Mouse (Mus musculus) B cell, adult 2 months (primary cell): ENCODE data around the gene Nmt1.

ENCODE experiments used
- DNase-seq, 2 experiments: peaks; one replicate each; pipeline ENCODE4 v3.0.0; 2022

The Nmt1 gene

GRCm38 (mm10) chr11:103050153-103050552, 22.2 kb downstream of the Nmt1 start:
- no peak for DNase-seq

- DNase-seq = no peak
These were observed 23.3 kb downstream of the Nmt1 start for GRCm38 (mm10) chr11:103051249-103051691.

- DNase-seq = no peak
These were observed 24.1 kb downstream of the Nmt1 start for GRCm38 (mm10) chr11:103052078-103052477.

- DNase-seq = no peak
These were observed 25.4 kb downstream of the Nmt1 start for GRCm38 (mm10) chr11:103053191-103054076.

DNA sequence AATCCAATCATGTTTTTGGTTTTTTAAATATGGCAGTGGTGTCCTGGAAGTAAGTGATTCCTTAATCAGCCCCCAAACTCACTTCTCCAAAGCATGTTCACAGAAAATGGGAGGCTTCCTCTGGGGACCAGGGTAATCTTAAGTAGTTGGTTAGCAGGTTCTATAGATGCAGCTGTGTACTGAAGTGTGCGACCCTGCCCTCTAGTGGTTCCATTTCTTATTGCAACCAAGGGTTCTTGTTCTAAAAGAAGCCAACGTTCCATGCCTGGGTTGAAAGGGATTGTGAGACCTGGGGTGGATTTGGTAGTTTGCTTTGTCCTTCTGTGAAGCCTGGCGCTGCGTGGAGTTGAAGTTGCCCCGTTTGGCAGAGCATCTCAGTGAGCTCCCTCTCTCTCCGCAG, 26.8 kb downstream of the Nmt1 start:
- DNase-seq = peak; percentile 76 to 80

DNA sequence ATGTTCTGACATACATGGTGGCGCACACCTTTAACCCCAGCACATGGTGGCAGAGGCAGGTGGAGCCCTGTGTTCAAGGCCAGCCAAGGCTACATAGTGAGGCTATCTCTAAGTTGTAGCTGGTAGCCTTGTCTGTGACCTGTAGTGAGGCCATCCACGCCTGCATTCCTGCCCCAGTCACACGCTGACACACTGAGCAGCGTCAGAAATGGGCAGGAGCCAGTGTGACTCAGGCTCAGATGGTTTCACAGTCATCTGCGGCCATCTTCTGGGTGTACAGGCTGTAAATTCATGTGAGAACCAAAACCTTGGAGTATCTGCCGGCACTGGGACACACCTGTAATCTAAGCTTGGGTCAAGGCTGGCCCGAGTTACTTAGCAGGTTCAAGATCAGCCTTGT, 28.6 kb downstream of the Nmt1 start:
- no peak for DNase-seq

DNA sequence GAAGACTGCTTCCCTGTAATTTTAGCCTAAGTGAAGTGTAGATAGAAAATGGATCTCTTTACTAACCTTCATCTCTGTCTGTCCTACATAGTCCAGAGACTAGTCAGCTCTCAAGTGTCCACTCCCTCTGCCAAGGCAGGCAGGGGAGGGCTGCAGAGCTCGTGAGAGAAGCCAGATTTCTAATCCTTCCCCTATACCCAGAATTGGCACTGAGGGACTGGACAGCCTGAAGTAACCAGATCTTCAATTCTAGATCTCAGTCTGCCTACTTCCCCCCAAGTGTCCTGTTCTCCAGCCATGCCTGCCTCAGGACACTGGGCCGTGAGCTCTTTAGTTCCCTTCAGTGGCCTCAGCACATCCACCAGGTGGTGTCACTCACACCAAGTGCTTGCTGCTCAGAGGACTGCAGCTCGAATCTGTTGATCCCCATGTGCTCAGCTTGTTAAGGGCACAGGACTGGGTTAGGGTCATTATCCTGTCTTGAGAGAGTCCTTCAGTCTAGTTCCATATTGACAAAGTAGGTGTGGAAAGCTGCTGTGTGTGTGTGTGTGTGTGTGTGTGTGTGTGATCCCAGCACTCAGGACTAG, 30.6 kb downstream of the Nmt1 start:
- DNase-seq = no peak

DNA sequence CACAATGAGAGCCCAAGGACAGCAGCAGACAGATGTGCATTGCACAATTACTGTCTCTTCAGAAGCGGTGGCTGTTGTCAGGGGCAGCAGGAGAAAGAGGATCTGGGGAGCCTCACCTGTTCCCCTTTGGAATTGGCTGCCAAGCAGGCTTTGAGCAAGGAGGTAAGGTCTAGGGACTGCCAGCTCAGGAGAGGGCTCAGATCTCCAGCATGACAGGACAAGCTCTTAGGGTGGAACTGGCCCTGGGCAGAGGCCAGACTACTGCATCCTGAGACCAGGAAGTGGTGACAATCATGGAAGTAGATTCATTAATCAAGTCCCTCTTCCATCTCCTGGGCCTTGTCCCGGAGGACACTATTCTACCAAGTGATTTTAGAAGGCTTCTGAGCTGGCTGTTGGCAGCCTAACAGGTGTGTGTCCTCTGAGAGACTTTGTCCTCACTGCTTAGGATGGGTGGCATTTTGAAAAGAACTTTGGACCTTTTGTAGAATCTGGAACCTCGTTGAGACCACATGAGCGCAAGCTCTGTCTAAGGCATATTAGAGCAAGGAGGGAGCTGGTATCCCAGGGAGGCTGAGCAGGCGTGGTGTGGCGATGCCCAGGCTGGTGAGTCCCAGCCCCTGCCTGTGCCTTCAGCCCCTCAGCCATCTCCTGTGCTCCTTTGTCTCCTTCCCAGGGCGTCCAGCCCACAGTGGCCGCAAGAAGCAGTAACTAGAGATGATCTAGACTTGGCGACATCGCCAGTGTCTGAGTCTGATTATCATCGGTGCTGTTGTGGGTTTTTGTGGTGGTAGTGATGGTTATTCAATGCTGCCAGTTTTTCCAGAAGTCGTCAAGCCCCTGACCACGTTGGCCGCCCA, 38.4 kb downstream of the Nmt1 start:
- no peak for DNase-seq

DNA sequence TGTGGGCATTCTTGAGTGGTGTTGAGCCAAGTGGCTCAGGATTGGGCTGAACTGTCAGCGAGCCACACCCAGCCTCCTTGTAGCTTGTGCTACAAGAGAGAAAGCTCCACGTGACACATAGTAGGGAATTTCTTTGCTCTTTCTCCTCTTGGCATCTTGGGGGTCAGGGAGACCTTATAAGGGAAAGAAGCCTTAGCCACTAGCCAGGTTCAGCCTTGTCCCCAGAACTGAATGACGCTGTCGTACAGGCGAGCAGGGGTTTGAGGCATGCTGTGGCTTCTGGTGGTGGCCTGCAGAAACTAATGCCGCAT, 39.0 kb downstream of the Nmt1 start:
- DNase-seq = no peak

GRCm38 (mm10) chr11:103067457-103068001, 39.5 kb downstream of the Nmt1 start:
- no peak for DNase-seq

DNA sequence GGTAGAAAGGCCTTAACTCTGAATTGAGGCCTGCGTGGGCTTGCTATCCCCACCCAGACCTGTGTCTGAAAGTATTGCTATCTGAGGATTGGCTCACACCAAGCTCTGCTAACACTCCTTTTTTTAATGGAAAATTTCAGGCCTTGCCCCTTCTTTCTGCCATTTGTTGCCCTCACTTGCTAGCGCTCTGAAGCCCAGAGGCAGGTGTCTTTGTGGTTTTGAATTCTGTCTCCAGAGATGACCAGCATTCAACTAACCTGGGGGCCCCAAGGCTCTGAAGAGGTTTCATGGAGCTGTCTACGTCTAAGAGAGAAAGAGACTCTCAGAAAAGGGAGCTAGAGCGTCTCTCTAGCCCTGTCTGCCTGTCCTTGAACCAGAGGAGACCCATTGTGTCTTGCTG, 40.3 kb downstream of the Nmt1 start:
- DNase-seq = no peak

DNA sequence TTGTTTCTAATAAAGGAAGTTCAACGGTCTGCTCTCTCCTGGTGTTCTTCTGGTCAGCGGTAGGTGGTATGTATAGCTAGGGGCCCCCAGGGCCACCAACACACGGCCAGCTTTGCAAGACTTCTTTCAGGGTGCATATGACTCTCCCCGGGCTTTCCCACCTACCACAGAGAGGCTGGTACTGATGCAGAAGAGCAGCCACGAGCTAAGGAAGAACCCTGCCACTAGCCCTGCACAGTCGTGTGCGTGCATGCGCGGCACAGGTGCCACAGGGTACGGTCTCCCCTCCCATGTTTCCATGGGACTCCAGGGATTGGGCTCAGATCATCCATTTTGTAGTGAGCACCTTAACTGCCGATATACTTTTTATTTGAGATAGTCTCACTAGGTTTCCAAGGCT, 40.9 kb downstream of the Nmt1 start:
- DNase-seq = no peak

DNA sequence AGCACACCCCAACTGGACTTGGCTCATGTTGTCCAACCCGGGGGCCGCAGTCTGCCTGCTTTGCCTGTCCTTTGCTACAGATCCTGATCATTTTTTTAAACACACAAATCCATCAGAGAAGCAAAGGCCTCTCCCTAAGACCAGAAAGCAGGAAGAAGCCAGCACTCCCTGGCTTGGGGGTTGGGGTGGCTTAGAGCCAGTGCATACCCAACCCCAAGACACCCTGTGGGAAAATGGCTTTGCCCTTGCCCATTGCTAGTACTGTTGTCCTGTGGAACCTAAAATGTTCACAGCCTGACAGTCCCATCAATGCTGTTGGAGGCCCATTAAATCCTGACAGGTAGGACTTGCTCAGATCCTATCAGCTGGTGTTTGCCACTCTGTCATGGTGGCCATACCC, 41.7 kb downstream of the Nmt1 start:
- no peak for DNase-seq

DNA sequence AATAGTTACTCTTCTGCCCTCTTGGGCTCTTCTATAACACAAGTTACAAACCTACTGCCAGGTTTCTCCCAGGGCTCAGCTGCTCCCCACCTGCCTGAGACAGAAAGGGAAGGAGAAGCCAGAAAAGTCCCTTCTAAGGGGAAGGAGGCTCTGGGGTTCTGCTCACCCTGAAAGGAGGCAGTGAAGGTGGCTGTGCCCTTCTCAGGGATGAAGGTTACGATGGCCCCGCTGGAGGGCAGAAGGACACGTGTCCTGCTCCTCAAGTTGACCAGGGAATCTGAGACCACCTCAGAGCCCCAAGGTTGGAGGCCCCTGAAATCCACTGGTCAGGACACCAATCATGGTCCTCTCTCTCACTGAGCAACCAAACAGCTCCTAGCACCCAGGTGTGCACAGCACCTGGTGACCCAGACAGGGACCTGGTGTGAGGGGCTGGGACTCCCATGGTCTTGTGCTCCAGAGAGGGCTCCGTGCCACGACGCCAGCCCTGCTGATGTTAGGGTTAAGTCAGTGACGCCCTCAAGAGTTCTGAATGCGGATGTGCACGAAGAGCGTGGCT, 42.4 kb downstream of the Nmt1 start:
- DNase-seq = no peak

DNA sequence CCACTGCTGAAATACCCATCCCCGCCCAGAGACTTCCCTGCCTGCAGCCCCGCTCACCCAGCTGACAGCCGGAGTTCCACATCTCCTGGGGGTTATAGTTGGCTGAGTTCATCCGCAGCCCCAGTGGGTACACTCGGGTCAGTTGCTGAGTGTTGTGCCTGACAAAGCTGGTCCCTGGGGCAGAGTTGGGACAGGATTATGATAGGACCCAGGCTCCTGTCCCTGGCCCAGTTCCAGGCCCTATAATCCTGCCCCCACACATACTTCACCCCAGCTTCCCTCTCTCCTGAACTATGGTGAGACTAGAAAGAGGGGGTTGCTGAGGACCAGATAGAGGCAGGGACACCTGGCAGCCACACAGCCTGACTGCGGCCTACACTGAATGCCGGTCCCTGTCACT, 45.7 kb downstream of the Nmt1 start:
- no peak for DNase-seq

GRCm38 (mm10) chr11:103074121-103074650, 46.2 kb downstream of the Nmt1 start:
- no peak for DNase-seq

DNA sequence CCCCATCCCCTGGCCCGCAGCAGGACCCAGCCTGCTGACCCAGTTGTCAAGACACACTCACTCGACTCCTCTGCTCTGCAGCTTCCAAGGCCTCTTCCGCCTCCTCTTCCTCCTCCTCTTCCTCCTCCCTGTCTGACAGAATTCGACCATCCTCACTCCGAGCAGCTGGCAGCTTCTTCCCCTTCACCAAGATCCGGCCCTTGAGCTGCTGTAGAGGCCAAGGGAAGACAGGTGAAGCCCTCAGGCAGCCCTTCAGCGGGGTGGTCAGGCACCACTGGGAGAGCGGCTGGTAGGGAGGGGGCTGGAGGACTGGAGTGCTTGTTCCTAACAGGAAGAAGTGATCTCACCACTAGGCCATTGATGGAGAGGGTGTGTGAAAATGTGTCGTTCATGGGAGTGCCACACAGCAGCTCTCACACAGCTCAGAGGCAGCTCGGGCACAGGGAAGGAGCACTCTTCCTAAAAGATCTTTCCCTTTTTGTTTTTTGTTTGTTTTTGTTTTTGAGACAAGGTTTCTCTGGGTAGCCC, 46.9 kb downstream of the Nmt1 start:
- DNase-seq = no peak

DNA sequence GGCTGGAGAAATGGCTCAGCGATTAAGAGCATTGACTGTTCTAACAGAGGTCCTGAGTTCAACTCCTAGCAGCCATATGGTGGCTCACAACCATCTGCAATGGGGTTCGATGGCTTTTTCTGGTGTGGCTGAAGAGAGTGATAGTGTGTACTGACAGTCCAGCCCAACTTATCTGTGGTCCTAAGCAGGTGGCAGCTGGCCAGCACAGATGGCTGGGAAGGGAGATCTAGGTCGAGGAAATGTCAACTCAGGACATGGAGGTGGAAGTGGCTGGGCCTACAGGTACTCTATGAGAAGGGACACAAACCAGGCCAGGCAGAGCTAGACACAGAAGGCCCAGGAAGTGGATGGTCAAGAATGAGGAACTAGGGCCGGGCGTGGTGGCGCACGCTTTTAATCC, 48.0 kb downstream of the Nmt1 start:
- DNase-seq = no peak

- no peak for DNase-seq
These were observed 48.6 kb downstream of the Nmt1 start for GRCm38 (mm10) chr11:103076581-103076980.

DNA sequence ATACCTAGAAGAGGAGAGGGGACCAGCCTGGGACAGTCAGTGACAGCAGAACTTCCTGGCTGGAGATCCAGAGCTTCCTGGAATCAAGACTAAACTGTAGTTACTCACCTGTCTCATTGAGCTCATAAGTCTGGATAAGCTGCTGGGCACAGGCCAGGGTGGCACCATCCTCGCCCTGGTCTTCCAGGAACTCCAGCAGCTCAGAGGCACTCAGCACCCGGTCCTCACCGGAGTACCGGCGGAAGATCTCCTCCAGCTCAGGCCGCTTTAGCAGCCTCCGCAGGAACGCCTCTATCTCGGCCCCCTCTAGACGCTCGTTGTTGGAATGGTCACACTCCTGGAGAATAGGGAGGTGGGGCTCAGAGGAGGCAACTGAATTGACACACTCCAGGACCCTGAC, 50.1 kb downstream of the Nmt1 start:
- no peak for DNase-seq

DNA sequence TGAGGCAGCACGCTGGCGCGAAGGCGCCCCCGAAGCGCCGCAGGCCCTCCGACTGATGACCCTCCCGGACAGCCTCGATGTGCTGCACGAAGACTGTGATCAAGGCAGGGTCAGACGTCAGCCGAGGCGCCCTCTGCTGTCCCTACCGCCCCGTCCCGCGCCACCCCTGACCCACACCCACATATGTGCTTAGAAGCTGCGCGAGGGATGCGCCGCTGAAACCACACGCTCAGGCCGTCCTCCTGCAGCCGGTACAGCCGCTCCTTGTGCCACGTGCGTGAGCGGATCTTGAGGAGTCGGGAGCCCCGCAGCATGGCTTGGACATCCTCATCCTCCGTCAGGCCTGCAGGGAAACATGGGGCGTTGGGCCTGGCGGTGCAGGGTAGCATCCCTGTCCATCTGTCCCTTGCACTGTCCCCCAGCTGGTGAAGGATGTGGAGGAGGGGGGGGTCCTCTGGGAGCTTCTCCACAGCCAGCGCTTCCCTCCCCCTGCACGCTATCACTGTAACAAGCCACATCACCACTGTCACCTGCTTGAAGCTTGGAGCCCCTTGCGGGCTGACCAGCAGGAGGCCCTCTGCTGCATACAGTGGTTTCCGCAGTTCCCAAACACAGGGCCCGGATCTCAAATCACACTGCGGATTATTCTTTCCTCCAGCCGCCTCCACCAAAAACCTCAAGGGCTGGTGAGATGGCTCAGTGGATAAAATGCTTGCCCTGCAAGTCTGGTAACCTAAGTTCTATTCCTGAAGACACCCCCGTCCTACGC, 52.5 kb downstream of the Nmt1 start:
- peak; percentile 15 to 19 for DNase-seq

DNA sequence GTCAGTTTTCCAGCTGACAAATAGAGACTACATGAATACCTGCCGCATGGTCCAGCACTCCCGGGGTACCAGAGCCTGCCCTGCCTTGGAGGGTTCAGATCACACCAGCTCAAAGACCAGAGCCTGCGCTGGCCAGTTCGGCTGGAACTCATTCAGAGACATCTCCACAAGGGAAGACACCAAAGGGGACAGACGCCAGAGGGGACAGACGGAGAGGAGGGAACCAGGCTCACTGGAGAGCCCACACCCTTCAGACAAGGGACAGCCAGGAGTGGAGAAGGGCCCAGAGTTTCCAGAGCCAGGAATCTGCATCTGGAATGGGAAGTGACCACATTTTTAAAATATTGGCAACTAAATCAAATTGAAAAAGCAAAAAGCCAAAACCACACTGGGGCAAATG, 53.6 kb downstream of the Nmt1 start:
- DNase-seq = no peak
